Mouse (Mus musculus): ENCODE data around the gene Chd4.

DNA sequence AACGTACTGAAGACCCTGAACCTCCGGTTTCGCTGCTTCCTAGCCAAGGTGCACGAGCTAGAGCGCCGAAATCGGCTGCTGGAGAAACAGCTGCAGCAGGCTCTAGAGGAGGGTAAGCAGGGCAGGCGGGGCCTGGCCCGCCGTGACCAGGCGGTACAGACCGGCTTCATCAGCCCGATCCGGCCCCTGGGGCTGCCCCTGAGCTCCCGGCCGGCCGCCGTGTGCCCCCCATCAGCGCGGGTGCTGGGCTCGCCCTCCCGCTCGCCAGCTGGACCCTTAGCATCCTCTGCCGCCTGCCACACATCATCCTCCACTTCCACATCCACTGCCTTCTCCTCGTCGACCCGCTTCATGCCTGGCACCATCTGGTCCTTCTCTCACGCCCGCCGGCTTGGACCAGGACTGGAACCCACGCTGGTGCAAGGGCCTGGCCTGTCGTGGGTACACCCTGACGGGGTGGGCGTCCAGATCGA is 49.7 kb downstream of the Chd4 start:
- no peak for TF ChIP-seq CTCF (IDR thresholded peaks at IDR 0.05; ENCODE audit: control insufficient read depth, insufficient read depth, insufficient read length)
- TF ChIP-seq MAX (IDR thresholded peaks at IDR 0.05): no peak
- no peak for TF ChIP-seq MYOD1 (IDR thresholded peaks at IDR 0.05; ENCODE audit: control insufficient read depth, insufficient read length, low read depth)
- no peak for TF ChIP-seq MYOG (IDR thresholded peaks at IDR 0.05; ENCODE audit: control insufficient read depth, extremely low read depth, insufficient read length)

All from C2C12 (cell line).